In genomic region chr5:135713441-135714218, GRCm38 (mm10) we compare ENCODE assay signal across 8 mouse cellular contexts. TPM values are rescaled to one million over a fixed set of nuclear protein-coding genes. Genes with fewer than 3 reads are reported as not detected.
DNase-seq lines count a peak whose midpoint lies in the region; ATAC-seq lines count a peak whose summit lies in the region.

No protein-coding gene starts in this region.

- 51% methylated on average over 16 of the region's 16 CpGs for WGBS in heart, embryonic 14.5 days
- 43% methylated on average over 16 of the region's 16 CpGs for WGBS in kidney, embryonic 14.5 days
- 19% methylated on average over 16 of the region's 16 CpGs for WGBS in liver, embryonic 16.5 days (ENCODE audit: insufficient replicate concordance)

- peak; percentile 65 for ATAC-seq in heart, embryonic 14.5 days (ENCODE audit: insufficient number of reproducible peaks, insufficient read depth, low FRiP score, low read depth)
- no peak; the same call in 1 of the 2 replicates for ATAC-seq in kidney, embryonic 14.5 days (ENCODE audit: low FRiP score, low TSS enrichment)
- peak; percentile 72 for ATAC-seq in liver, embryonic 16.5 days (ENCODE audit: low read depth)

- no peaks in the 10 kb centered on the region for H3K27me3 ChIP-seq in heart, embryonic 14.5 days (ENCODE audit: control insufficient read depth, insufficient read depth, low read length)
- no peaks in the 10 kb centered on the region for H3K27me3 ChIP-seq in kidney, embryonic 14.5 days (ENCODE audit: control insufficient read depth, insufficient read depth, low read length)
- no peaks in the 10 kb centered on the region for H3K27me3 ChIP-seq in liver, embryonic 16.5 days (ENCODE audit: control insufficient read depth, insufficient read depth, low read depth, low read length)

- H3K4me2 ChIP-seq in heart, embryonic 14.5 days (ENCODE audit: low read length): peak overlapping the region; percentile 36; the same call in 1 of the 2 replicates
- H3K4me2 ChIP-seq in kidney, embryonic 14.5 days (replicated peaks; ENCODE audit: low read depth, low read length): peak overlapping the region; percentile 21; the same call in 1 of the 2 replicates
- H3K4me2 ChIP-seq in liver, embryonic 16.5 days (ENCODE audit: low read depth, low read length): no peak overlapping the region

- peaks cover 29% of the 10 kb centered on the region for H3K36me3 ChIP-seq in heart, embryonic 14.5 days (ENCODE audit: control insufficient read depth, insufficient read depth, low read length)
- peaks cover 17% of the 10 kb centered on the region for H3K36me3 ChIP-seq in kidney, embryonic 14.5 days (ENCODE audit: control insufficient read depth, insufficient read depth, low read length)
- H3K36me3 ChIP-seq in liver, embryonic 16.5 days (ENCODE audit: control insufficient read depth, insufficient read depth): no peaks in the 10 kb centered on the region

- no peak overlapping the region for H3K4me3 ChIP-seq in heart, embryonic 14.5 days (ENCODE audit: control insufficient read depth in 1 of 2, insufficient read depth in 1 of 2, low read depth in 1 of 2, low read length in 2 of 2)
- no peak overlapping the region for H3K4me3 ChIP-seq in kidney, embryonic 14.5 days (ENCODE audit: low read length)
- no peak overlapping the region for H3K4me3 ChIP-seq in liver, embryonic 16.5 days (ENCODE audit: low read depth, low read length)

- H3K9me3 ChIP-seq in heart, embryonic 14.5 days (ENCODE audit: control insufficient read depth, low read length): no peaks in the 10 kb centered on the region
- no peaks in the 10 kb centered on the region for H3K9me3 ChIP-seq in kidney, embryonic 14.5 days (ENCODE audit: control insufficient read depth, low read length)
- H3K9me3 ChIP-seq in liver, embryonic 16.5 days (replicated peaks; ENCODE audit: control insufficient read depth, low read length): no peaks in the 10 kb centered on the region

- H3K27ac ChIP-seq in heart, embryonic 14.5 days (replicated peaks in 1 of 2; ENCODE audit: control insufficient read depth in 1 of 2, insufficient read depth in 1 of 2, low read depth in 2 of 2, low read length in 2 of 2): peak overlapping the region; percentile 55 to 70
- H3K27ac ChIP-seq in kidney, embryonic 14.5 days (ENCODE audit: low read depth, low read length): peak overlapping the region; percentile 11; the same call in 1 of the 2 replicates
- peak overlapping the region; percentile 36; the same call in 1 of the 2 replicates for H3K27ac ChIP-seq in liver, embryonic 16.5 days (ENCODE audit: low read length)

- DNase-seq in 3T3-L1 (ENCODE audit: low read depth, low spot score): peak; percentile 83
- DNase-seq in MN1 (ENCODE audit: low spot score): peak; percentile 81
- peak; percentile 58 for DNase-seq in cerebellum, adult 9-11 months
- DNase-seq in right cerebral cortex, postnatal 36 days (ENCODE audit: low spot score in 2 of 2): peak; percentile 55
- DNase-seq in ovary, postnatal 10 days (ENCODE audit: low spot score): no peak

- 0 out of 2 replicates have a peak overlapping the region, but pooled peaks have one; percentile 17 for H3K9ac ChIP-seq in heart, embryonic 14.5 days (ENCODE audit: low read length)
- no peak overlapping the region for H3K9ac ChIP-seq in kidney, embryonic 14.5 days (ENCODE audit: low read depth, low read length)
- H3K9ac ChIP-seq in liver, embryonic 16.5 days (ENCODE audit: low read depth, low read length): no peak overlapping the region

- H3K4me1 ChIP-seq in heart, embryonic 14.5 days (ENCODE audit: control insufficient read depth in 2 of 2, insufficient read depth in 2 of 2, low read length in 2 of 2): peaks cover 20% of the 10 kb centered on the region in 2 experiments
- peaks cover 25% of the 10 kb centered on the region for H3K4me1 ChIP-seq in kidney, embryonic 14.5 days (ENCODE audit: control insufficient read depth, insufficient read depth, low read length)
- H3K4me1 ChIP-seq in liver, embryonic 16.5 days (ENCODE audit: control insufficient read depth, low read depth, low read length): peaks cover 27% of the 10 kb centered on the region

RNA-seq across cellular contexts. Expression of gene Tmem120a, which starts 30.6 kb away (rescaled TPM):
- 34.1 and 34.6 TPM in 2 replicates for polyA plus RNA-seq in heart, embryonic 14.5 days (2014; fragmentation: Nextera tagmentation; extraction: Ambion mirVana)
- polyA plus RNA-seq in kidney, embryonic 14.5 days (2014; fragmentation: Nextera tagmentation; extraction: Ambion mirVana): 64.7 and 65.1 TPM in 2 replicates
- 17.8 and 18.2 TPM in 2 replicates for polyA plus RNA-seq in liver, embryonic 16.5 days (2015; fragmentation: Nextera tagmentation; extraction: Ambion mirVana)

RNA-seq across cellular contexts. Expression of gene Por, which starts 43.8 kb away (rescaled TPM):
- polyA plus RNA-seq in heart, embryonic 14.5 days (2014; fragmentation: Nextera tagmentation; extraction: Ambion mirVana): 33.2 and 34.9 TPM in 2 replicates
- 51.8 and 64.2 TPM in 2 replicates for polyA plus RNA-seq in kidney, embryonic 14.5 days (2014; fragmentation: Nextera tagmentation; extraction: Ambion mirVana)
- polyA plus RNA-seq in liver, embryonic 16.5 days (2015; fragmentation: Nextera tagmentation; extraction: Ambion mirVana): 46.9 and 53.1 TPM in 2 replicates

Comparison
In these comparisons a context has a peak if more than half of its experiments do, and no peak if none do; other contexts are left out.
1. H3K27ac ChIP-seq: peak in every context shown above with its lines; median percentile 62 in heart, embryonic 14.5 days; 36 in liver, embryonic 16.5 days; 11 in kidney, embryonic 14.5 days.